Mouse (Mus musculus) lung, postnatal 0 days (tissue): ENCODE results near the gene Rhoa.

Experiments used
- CTCF ChIP-seq: IDR thresholded peaks from 2 replicates; pipeline ENCODE4 v1.5.1; 2016; ENCODE audit warnings: antibody characterized with exemption, mild to moderate bottlenecking
- EP300 ChIP-seq: IDR thresholded peaks from 2 replicates; pipeline ENCODE4 v1.6.1; 2016; ENCODE audit warnings: antibody characterized with exemption, mild to moderate bottlenecking, control low read depth

- TF ChIP-seq CTCF (no peak), EP300 (no peak)
These were observed 37.9 kb downstream of the Rhoa start for GRCm38 (mm10) chr9:108343835-108344234.
